Mouse (Mus musculus) cerebellum, postnatal 25 days (tissue): ENCODE data around the gene Rilpl1.
A peak's percentile ranks its signal among the peaks of the same experiment; 100 is the strongest.
"Not testable (repeated sequence)": the region's sequence is repeated elsewhere in the genome, so short reads cannot be mapped to it uniquely, and the experiment has no call there.

ENCODE experiments used
- DNase-seq, 2 experiments: peaks; one replicate each; pipeline ENCODE4 v3.0.0; 2021; ENCODE audit warnings: mixed read lengths in 2 of 2

Gene Rilpl1

DNA sequence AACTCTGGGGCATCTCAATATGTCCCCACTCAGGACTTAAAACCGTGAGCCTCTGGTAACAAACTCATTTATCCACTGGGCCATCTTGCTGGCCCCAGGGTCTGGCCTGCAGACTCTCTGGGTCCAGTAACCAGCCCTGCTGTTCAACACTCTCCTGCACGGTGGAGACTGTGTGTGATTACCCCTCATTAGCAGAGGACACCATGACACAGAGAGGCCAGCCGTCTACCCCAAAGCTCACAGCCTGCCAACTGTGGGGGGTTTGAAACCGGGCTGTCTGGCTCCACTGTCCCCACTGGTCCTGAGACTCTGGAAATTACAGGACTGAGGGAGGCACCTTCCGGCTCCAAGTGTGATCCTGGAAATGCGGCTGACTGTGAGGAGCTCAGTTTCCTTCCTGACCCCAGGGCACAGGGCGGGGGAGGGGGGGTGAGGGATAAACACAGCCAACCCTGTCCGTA, 2.0 kb downstream of the Rilpl1 start:
- no peak for DNase-seq

DNA sequence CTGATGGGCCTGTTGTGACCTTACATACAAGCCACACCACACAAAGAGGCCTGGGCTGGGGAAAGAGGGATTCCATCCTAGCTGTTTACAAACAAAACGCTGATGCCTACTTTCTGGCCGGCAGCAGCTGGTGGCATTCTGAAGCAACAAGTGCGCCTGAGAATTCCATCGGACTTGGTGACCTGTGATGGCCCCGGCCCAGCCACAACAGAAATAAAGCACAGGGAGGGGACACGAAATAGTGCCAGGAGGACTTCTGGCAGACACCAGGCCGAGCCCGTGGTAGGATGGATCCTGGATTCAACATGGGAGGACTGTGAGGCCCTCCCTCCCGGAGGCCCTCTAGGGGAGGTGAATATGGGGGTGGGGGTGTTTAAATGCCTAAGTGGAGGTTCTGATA, 2.4 kb downstream of the Rilpl1 start:
- no peak for DNase-seq

DNA sequence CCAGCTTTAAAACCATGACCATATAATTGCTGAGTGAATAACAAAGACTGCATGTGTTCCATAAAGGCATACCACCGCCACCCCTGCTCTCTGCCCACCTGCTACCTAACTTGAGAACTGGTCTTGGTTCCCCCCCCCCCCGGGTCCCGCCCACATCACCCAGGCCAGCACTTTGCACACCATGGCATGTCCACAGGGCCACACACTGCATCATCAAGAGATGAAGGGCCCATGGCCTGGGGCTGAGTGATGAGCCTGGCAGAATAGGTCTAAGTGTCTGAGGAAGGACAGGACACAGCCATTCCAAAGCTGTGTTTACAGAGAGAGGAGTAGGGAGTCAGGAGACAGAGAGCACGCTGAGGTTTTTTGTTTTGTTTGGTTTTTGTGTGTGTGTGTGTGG, 2.8 kb downstream of the Rilpl1 start:
- no peak for DNase-seq

DNA sequence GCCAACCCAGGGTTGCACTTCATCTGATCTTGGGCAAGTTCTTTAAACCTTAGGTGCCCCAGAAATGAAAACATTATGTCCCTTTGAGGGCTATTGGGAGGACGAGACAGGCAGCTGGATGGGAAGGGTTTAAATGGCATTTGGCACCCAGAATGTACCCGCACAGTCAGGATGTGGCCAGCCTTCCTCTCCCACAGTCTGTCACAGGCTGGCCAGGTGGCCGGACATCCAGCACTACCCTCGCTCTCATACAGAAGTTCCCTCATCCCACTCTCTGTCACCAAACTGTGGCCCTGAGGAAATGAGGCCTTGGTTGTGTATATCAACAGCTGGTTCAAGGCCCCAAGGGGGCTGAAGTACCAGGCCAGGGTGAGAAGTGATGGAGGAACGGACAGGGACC, 6.2 kb downstream of the Rilpl1 start:
- no peak for DNase-seq

DNA sequence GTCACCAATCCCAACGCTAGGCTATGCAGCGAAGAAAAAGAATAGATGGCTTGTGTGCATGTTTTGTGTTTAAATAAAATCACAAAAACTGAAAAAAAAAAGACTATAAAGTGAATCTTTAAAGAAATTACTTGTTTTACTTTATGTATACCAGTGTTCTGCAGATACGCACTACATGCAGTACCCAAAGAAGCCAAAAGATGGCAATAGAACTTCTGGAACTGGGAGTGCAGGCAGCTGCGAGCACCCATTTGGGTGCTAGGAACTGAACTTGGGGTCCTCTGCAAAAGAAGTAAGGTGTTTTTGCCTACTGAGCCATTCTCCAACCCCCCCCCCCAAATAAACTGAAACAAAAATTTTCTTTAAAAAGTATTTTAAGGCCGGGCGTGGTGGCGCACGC, 8.2 kb downstream of the Rilpl1 start:
- DNase-seq, result no peak

DNA sequence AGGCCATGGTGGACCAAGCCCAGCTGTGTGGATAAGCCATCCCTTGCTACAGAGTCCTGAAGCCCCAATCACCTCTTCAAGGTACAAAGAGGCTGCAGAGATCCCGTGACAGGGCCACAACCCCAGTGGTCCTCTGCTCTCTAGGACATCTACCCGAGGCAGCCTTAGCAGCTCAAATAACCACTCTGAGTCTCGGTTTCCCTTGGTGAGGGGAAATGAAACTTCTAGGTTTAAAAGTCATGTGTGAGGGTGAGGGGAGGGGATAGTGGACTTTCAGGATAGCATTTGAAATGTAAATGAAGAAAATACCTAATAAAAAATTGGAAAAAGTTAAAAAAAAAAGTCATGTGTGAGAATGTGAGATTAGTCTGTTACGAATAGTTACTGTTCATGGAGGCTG, 9.6 kb downstream of the Rilpl1 start:
- DNase-seq, result no peak

DNA sequence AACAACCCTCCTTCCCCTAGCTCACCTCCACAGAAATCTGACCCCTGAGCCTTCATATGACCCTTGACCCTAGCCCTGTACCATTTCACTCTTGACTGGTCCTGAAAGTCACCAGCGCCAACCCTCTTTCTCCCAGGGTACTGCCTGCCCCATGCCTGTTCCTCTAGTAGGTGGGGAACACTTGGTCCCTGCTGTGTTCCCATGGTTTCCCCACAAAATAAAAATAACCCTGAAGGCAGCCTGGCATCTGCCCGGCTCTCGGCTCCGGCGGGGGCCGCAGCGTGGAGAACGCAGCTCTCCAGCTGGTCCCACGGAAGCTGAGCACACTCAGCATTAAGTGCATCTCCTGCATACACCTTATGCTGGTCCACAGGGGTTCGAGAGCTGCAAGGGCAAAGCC, 12.5 kb downstream of the Rilpl1 start:
- no peak for DNase-seq

DNA sequence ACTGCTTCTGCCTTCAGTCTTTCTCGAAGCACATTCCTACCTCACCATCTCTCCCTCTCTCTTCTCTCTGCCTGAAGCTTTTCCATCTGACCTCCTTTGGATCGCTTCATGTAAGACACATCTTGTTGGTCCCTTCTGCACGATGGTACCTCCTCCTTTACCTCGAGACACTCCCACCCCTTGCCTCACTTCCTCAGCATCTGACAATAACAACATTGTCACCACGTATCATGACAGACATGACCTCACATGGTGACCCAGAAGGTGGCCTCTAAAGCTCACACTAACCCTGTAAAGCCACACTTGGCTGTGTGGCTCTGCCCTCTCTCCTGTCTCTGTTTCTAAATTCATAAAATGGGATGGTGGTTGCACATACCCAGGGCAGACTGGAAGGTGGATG, 15.4 kb downstream of the Rilpl1 start:
- no peak for DNase-seq

DNA sequence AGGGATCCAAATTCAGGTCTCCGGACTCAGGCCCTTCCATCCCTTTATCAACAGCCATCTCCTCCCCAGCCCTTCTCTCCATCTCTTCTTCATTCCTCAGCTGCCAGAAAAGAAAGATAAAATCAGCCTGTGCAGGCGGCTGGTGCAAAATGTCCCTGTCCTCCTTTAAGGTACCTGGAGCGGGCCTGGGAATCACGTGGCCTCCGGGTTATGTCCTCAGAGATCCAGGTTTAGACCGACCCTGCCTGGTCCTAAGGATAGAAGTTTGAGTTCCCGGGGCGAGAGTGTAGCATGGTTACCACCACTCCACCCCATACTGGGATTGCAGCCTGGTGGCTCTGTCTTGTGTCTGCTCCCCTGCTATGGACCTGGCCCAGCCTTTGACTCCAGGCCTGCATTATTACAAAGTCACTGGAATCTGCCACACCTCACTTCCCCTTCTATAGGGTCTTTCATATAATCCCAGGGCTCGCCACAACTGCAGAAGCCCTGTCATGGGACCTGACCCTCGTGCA, 20.6 kb downstream of the Rilpl1 start:
- no peak for DNase-seq

DNA sequence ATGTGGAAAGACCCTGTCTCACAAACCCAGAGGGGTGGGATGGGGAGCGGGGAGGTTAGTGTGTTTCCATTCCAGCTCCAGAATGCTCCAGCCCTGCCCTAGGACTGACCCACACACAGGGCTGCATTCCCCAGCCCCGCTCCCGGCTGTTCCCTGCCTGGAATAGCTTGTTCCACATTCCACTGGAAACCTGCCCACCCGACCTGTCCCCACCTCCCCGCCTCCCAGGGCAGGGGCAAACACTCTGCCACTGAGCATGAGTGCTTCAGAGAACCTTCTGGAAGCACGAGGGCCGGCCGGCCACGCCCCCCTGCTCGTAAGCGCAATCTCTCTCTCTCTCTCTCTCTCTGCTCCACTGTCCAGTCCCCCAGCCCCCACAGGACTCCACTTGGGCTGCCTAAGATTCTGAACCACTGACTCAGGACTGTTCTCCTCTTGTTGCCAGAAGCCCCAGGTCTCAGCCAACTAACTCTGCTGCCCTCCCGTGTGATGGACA, 21.4 kb downstream of the Rilpl1 start:
- peak in 1 of 2 experiments; percentile 20 for DNase-seq

DNA sequence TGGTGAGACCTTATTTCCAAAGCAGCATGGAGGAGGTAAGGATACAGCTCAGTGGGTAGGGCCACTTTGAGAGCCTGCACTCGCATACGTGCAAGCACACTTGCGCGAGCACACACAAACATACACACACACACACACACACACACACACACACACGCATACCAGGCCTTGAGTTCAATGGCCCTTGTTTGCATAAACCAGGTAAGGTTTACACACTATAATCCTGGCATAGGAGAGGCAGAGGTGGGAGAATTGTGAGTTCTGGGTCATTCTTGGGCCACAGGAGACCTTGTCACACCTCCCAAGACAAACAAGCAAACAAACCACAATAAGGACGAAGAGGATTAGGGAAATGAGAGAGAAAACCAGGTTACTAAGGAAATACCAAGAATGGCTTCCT, 22.0 kb downstream of the Rilpl1 start:
- no peak for DNase-seq

DNA sequence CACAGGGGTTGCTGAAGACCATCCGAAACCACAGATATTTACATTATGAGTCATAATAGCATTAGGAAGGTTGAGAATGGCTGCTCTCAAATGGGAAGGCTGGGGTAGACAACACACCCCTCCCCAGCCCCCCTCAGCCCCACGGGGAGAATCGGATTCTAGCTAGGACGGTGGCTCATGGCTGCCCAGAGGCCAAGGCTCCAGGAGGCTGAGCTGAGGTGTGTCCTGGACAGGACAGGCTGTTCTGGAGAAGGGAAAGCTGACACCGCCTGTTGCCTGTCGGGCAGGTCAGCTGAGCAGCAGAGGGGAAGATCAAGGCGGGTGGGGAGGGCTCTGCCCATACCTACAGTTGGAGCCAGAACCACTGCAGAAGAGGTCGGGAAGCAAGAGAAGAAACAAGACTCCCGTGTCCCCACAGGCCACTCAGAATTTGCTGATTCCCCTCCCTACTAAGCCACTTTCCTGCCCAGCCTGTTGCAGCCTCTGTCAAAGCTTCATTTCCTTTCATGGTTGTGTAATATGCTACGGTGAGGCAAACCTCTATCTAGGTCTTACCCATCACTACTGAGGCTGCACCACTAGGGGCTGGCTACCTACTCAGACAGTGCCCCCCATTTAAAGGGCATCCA, 24.3 kb downstream of the Rilpl1 start:
- no peak for DNase-seq

DNA sequence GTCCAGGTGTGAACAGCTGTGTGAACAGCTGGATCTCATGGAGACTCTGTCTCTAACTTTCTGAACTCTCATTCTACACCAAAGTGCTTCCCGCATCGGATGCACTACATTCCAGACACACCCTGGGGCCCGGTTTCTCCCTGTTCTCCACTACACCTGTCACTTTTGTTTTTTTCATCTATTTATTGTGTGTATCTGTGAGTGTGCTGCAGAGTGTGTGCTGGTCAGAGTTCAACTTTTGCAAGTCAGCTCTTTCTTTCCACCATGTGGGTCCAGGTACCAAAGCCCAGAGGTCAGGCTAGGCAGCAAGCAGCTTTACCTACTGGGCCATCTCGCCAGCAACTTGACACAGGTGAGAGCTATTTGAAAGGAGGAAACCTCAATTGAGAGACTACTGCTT, 26.0 kb downstream of the Rilpl1 start:
- DNase-seq, result no peak

DNA sequence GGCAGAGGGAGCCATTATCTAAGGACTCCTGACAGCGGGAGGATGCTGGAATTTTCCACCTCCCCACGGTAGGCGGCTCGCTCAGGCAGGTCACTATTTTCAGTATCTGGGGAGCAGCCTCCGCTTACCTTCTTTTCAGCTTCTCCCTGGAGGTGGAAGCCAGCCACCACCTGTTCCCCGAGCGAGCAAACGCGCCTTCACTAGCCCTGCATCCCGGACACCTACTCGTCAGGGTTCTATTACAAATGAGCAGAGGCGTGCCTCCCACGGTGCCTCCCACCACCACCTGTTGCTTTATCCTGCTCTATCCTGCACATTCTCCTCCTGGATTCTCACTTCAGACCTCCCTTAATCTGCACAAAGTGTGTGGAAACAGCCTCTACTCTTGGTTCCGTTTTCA, 27.4 kb downstream of the Rilpl1 start:
- no peak for DNase-seq

DNA sequence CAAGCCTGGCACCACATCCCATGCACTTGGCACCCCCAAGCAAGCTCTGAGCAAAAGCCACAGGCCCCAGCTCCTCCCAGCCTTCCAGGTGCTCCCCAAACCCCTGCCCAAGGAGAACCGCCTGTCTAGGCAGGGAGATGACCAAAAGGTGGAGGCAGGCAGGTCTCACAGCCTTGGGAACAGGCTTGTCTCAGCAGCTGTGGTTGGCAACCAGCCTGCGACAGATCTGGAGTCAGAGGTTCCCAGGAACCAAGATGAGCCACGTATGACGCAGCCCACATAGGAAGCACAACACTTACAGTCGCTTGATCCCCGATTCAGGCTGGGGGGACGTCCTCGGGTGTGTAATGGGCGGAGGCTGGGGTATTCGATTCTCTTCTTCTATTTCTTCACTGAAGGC, 29.6 kb downstream of the Rilpl1 start:
- no peak for DNase-seq

DNA sequence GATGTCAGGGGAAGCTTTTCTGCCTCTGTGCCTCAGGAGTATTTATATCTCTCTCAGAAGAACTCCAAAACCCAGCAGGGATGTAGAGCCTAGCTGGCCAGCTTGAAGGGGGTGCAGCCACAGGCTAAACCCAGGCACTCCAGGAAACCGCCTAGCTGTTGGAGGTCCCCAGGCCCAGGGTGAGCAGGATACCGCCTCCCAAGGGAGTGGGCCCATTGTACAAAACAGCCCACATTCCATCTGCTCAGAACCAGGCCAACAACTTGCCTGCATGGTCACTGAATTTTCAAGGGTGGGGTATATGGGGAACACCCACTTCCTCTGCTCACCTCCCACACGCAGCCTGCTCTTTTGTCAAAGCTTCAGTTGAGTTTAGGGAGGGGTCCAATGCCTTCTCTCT, 30.6 kb downstream of the Rilpl1 start:
- DNase-seq, result no peak

DNA sequence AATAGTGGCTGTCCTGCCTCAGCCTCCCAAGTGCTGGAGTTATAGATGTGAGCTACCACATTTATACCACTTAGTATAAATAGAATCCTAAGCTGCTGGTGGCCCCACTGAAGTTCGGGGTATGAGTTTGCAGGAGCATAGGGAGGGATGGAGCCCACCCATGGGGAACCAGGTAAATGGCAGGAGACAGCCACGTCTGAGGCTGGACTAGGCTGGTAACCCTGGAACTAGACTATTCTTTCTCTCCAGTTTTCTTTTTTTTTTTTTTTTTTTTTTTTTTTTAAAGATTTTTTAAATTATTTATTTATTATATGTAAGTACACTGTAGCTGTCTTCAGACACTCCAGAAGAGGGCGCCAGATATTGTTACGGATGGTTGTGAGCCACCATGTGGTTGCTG, 31.2 kb downstream of the Rilpl1 start:
- DNase-seq, result not testable (repeated sequence)

DNA sequence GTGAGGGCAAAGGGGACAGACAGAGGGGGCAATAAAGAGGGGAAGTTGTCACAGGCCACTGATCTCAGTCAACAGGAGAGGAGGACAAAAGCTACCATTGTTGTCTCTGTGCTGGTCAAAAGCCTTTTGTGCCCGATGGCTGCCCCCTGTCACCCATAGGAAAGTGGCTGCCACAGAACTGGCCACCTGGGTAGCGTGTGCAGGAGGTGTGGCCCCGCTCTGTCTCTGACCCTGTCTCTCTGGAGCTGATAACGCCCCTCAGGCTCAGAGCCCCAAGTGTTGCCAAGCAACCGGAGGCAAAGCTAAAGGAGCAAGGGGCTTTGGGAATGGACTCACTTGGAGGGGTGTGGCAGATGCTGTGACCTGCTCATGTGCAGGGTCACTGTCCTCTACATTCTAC, 32.2 kb downstream of the Rilpl1 start:
- no peak for DNase-seq

DNA sequence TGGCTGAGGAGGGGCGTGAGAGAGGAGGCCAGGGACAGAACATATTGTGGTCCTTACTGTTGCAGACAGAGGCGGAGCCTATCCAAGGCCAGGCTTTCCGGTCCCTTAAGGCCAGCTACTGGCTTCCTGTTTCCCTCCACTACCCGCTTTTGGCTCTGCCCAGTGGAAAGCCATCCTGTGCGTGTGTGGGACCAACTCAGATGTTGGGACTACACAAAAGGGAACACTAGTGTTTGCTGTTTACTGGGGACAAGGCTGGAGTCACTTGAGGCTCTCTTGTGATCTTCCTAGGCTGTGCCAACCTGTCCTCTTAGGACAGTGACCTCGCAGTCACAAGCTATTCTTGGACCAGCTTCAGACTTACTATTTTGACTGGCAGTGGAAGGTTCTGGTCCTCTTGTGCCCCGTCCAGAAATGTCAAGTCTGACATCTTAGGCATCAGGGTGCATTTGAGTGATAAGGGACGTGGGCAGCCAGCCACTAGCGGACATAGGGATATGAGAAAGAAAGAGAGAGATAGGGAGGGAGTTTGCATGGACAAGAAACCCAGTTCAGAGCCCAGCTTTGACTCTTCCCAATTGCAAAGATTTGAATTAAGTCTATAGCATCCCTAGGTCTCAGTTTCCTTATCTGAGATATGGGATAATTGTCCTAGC, 32.8 kb downstream of the Rilpl1 start:
- no peak for DNase-seq

DNA sequence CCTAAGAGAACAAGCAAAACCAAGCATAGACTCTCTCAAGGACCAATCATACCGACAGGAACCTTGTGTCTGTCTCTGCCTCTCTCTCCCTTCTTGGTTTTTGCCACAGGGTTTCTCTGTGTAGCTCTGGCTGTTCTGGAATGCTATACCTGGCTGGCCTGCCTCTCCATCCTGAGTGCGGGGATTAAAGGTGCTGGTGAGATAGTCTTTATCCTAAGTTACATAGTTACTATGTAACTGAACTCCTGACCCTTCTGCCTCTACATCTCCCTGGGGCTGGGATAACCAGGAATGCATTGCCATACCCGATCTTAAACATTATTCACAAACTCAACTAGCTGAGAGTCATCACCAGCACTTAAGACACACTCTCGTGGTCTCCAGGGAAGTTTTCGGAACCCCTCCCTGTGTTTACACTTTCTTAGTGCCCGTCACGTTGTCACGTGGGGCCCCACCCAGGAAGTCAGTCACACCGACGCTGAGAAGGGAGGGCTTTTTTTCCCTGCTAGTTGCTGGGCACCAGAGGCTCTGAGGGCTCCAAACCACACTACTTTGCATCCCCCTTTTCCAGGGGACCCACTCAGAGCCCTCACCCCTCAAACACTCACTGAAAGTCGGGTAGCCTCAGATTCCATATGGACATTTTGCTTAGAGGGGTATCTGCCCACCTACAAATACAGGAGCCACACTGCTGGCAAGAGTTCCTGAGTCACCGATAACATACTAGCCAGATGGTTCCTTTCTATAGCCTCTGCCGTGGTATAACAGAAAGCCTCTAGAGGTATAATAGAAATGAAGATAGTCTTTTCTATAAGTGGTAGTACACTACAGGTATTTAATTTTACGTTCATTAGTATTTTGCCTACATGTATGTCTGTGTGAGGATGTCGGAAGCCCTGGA, 34.3 kb downstream of the Rilpl1 start:
- no peak for DNase-seq

DNA sequence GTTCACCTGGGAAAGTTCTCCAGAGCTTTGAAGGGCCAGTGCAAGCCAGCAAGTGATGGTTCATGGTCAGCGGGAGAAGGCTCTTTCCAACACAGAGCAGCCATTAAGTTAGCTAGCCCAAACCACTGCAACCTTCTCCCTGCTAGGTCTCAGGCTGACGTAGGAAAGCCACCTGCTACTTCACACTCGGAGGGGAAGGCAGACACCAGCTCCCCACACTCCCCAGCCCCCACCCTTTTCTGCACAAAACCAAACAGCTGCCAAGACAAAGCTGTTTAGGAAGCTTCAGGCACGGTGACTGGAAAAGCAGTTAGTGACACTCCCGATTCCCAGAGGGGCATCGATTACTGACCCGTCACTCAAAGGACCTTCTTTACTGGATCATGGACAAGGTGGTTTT, 35.6 kb downstream of the Rilpl1 start:
- DNase-seq, result no peak

DNA sequence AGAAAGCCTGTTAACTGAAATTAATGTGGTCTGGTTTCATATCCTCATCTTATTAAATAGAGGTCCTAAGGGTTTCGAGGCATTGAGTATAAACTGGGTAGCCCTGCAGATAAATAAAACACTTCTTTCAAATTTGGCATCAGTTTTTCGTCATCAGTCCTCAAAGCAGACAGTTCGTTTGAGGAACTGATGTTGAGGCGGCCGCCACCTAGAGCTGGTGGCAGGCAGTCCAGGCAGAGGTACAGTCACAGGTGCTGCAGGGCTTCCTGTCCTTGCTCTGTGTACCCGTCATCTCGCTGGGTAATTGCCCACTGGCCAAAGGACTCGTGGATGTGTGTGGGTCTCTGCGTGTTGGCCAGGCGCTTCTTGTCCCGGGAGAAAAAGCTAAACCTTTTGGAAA, 37.7 kb downstream of the Rilpl1 start:
- DNase-seq, result no peak

DNA sequence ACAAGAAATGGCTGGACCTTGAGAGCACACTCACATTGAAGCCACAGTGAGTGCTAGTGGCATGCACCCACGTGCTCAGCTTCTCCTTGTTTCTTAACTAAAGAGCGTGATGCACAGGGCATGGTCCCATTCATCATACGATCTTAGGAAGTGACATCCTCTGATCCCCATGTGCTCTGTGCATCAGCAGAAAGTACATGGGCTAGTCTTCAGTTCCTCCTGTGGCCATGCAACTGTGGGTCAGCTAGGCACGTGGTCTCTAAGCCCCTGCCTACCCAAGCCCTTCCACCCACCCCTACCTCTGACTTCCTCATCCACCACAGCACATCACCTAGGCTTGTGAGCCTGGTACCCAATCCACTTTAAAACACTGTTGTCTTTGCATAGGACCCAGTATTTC, 38.6 kb downstream of the Rilpl1 start:
- no peak for DNase-seq

DNA sequence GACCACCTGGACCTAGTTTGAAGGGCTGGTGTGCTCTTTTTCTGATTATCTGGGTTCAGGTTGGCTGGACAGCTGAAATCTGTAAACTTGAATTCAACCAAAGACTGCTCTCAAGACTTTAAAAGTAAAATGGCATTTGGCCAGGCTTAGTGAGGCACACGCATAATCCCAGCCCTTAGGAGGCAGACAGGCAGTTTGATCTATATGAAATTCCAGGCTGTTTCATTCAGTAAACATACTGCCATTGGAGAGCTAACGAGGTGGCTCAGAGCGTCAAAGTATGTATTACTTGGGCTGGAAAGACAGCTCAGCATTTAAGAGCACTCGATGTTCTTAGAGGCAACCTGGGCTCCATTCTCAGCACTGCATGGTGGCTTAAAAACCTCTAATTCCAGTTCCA, 39.5 kb downstream of the Rilpl1 start:
- no peak for DNase-seq
